Mouse (Mus musculus) heart, postnatal 0 days (tissue): Measurements from ENCODE around the gene 4933428G20Rik.

Experiments
- CTCF ChIP-seq: IDR thresholded peaks from 2 replicates; pipeline ENCODE4 v1.5.1; 2016; ENCODE audit warnings: antibody characterized with exemption, control low read depth, low read depth
- EP300 ChIP-seq: IDR thresholded peaks from 2 replicates; pipeline ENCODE4 v1.6.1; 2016; ENCODE audit warnings: antibody characterized with exemption, low read depth

DNA sequence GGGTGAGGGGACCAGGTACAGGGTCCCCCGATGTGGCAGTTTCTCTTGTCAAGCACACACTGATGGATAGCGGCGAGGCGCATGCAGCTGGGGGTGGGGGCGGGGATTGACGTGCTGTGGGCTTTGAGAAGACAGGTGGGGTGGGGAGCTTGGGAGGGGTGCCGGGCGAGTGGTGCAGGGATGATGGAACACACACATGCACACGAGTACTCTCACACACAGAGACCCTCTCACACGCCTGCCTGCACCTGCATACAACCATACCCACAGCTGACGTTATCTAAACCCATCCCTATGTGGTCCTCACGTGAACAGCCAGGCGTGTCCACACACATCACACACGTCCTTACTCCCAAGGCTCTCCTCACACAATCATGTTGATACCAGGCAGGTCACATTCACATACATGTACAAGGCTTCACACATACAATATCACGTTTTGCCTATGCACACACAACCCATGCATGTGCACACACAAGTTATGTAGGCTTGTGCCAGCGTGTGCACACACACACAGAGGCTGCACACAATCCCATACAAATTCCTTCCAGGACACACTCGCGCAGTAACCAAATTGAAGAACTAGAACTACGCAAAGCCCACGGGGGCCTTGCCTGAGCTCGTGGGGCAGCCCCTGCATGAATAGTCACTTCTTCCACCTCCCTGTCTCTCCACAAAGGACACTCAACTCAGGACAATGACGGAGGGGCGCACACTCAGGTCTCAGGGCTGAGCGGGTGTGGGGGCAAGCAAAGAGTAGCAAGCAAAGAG is 9.8 kb upstream of the 4933428G20Rik start:
- TF ChIP-seq CTCF = no peak
- TF ChIP-seq EP300 = no peak
